Mouse (Mus musculus) limb, embryonic 15.5 days (tissue): ENCODE data around the gene Fbxl17. TPM values are rescaled to one million over a fixed set of nuclear protein-coding genes. Genes with fewer than 3 reads are reported as not detected.

Experiments
- ATAC-seq: fragments of 200-750 bp; cut with Nextera tagmentation; 2 replicates; pipeline ENCODE4 v1.8.0; 2017; ENCODE audit warnings: low read depth, moderate TSS enrichment; ENCODE audit not compliant: insufficient number of reproducible peaks, low FRiP score, low TSS enrichment
- H3K27ac ChIP-seq: fragments of 300-500 bp; sonication (generic); 2 replicates; pipeline ENCODE4 v1.5.1; 2015; ENCODE audit warnings: moderate library complexity, mild to moderate bottlenecking, inconsistent platforms
- H3K27me3 ChIP-seq: fragments of 300-500 bp; sonication (generic); 2 replicates; pipeline ENCODE4 v1.6.1; 2015; ENCODE audit warnings: inconsistent platforms
- H3K36me3 ChIP-seq: fragments of 300-500 bp; sonication (generic); 2 replicates; pipeline ENCODE4 v1.6.1; 2015; ENCODE audit warnings: inconsistent platforms
- H3K4me1 ChIP-seq: fragments of 300-500 bp; sonication (generic); 2 replicates; pipeline ENCODE4 v1.6.1; 2015; ENCODE audit warnings: inconsistent platforms
- H3K4me2 ChIP-seq: fragments of 300-500 bp; sonication (generic); 2 replicates; pipeline ENCODE4 v1.6.1; 2015; ENCODE audit warnings: mild to moderate bottlenecking, inconsistent platforms
- H3K4me3 ChIP-seq: fragments of 300-500 bp; sonication (generic); 2 replicates; pipeline ENCODE4 v1.5.1; 2015; ENCODE audit warnings: mild to moderate bottlenecking, inconsistent platforms
- H3K9ac ChIP-seq: fragments of 300-500 bp; sonication (generic); 2 replicates; pipeline ENCODE4 v1.6.1; 2015; ENCODE audit warnings: inconsistent platforms
- H3K9me3 ChIP-seq: fragments of 300-500 bp; sonication (generic); 2 replicates; pipeline ENCODE4 v1.6.1; 2016; ENCODE audit warnings: inconsistent platforms
- WGBS: fragments of 180-500 bp; shearing (Covaris S2); methylation state at CpG from one replicate; pipeline ENCODE4 v1.1.7; 2015; 5-methylcytosine and 5-hydroxymethylcytosine counted together
- polyA plus RNA-seq: library from polyadenylated mRNA; unstranded; fragments of >200 nt; fragmentation: Nextera tagmentation; extraction: Ambion mirVana; gene quantifications from 2 replicates; pipeline ENCODE4 v1.2.1, GENCODE M21; 2015

The Fbxl17 gene
- polyA plus RNA-seq, 1 experiment from 2014 or later, result 7.8 TPM

DNA sequence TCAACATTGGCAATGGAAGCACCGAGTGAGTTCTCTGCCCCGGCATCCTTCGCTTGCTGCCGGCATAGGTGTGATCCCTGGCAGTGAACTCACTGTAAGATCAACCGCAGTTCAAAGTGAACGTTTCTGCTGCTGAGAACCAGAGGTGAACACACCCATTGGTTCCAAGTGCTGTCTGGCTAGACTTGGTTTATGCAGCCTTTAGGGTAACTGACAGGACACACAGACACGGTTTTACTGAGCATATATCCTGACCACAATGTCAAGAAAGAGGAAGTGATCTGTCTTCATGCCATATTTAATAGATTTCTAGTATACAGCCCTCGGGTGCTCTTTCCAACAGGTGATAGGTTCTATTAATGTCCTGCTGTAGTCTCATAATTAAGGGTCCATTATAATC, 310.5 kb downstream of the Fbxl17 start:
- H3K36me3 ChIP-seq, result no peaks in the 10 kb centered on the region
- no peaks in the 10 kb centered on the region for H3K9me3 ChIP-seq
- ATAC-seq, result no peak
- no peaks in the 10 kb centered on the region for H3K27me3 ChIP-seq
- no peak overlapping the region for H3K4me2 ChIP-seq
- no peaks in the 10 kb centered on the region for H3K4me1 ChIP-seq
- H3K4me3 ChIP-seq, result no peak overlapping the region
- 74% methylated on average over 8 of the region's 8 CpGs for WGBS
- H3K27ac ChIP-seq, result no peak overlapping the region
- no peak overlapping the region for H3K9ac ChIP-seq

DNA sequence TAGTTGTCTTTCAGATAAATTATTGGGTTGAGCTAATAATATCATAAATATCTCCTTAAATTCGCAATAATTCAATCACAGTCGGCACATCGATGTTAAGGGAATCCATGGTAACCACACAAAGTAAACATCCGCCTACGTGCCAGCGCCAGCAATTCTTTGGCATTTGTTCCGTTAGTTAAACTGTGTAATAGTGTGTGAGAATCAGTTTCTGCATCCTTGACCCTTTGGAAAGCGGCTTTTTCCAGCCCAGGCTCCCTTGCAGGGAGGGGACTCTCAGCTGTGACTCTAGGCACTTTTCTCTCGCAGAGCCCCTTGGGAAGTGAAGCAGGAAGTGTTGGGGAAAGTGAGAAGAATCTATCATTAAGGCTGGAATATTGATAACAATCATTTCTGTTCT, 314.3 kb downstream of the Fbxl17 start:
- Histone ChIP-seq H3K9me3 (no peaks in the 10 kb centered on the region), H3K4me3 (no peak overlapping the region), H3K27me3 (no peaks in the 10 kb centered on the region), H3K36me3 (no peaks in the 10 kb centered on the region), H3K27ac (no peak overlapping the region), H3K4me2 (no peak overlapping the region), H3K4me1 (no peaks in the 10 kb centered on the region), H3K9ac (no peak overlapping the region)
- ATAC-seq, result no peak
- WGBS, result 60% methylated on average over 9 of the region's 9 CpGs

DNA sequence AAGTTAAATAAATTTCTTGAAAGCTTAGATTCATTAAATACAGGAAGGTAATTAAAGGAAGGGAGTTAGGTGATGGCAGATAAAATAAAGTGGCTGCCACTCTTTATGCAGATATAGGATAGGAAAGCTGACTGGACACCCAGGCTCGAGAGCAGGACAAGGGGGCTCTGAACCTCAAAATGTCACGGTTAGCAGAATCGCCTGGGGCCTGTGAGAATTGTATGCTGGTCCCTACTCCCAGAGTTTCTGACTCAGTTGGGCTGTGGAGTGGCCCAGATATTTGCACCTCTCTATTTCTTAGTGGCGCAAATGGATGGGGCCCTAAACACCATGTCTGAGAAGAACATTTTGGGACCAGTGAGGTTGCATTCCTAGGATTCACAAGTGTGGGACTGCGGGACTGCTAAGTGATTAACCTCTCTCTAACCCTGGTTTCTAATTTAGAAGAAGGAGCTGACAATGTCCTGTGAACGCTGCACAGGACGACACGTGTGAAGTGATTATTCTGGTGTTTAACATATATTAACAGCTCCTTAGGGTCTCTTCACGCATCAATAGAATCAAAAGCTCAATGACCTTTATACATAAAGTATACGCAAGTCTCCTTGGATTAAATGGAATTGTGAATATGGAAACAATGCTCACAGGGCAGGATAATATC, 314.8 kb downstream of the Fbxl17 start:
- Histone ChIP-seq H3K4me1 (no peaks in the 10 kb centered on the region), H3K9me3 (no peaks in the 10 kb centered on the region), H3K9ac (no peak overlapping the region), H3K4me3 (no peak overlapping the region), H3K27ac (no peak overlapping the region), H3K27me3 (no peaks in the 10 kb centered on the region), H3K4me2 (no peak overlapping the region), H3K36me3 (no peaks in the 10 kb centered on the region)
- ATAC-seq, result no peak
- WGBS, result 67% methylated on average over 10 of the region's 10 CpGs

DNA sequence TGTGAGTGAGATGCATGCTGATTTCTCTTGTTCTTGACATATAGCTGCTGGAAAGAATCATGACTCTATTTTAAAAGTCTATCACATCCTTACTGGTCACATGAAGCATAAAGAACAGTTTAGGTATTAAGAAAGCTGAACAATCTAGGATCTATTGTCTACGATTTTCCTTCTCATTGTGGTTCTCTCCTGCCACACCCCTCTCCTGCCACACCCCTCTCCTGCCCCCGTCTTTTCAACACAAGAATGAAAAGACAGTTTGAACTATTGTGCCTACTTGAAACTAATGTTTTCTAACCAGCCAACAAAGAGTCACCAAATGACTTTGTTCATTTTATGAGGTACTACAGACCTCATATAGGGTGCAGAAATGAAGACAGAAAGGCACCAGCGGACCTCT, 316.4 kb downstream of the Fbxl17 start:
- Histone ChIP-seq H3K36me3 (no peaks in the 10 kb centered on the region), H3K4me1 (no peaks in the 10 kb centered on the region), H3K9ac (no peak overlapping the region), H3K27ac (no peak overlapping the region), H3K4me3 (no peak overlapping the region), H3K9me3 (no peaks in the 10 kb centered on the region), H3K4me2 (no peak overlapping the region), H3K27me3 (no peaks in the 10 kb centered on the region)
- 76% methylated on average over 3 of the region's 3 CpGs for WGBS
- no peak for ATAC-seq

DNA sequence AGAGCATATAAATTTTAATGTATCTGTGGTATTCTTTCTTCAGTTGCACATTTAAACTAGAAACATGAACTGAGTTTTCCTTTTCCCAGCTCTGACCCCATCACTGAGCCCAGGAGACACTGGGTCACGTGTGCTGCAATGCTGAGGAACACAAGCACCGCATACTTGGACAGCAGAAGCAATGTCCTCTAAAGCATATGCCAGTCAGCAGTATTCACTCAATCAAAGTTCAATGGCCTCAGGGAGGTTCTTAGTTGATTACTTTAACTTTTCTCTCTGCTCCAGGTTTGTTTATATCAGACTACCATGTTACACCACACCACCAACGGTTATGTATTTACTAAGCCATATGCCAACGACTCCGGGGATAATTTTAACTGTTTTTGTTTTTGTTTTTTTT, 318.2 kb downstream of the Fbxl17 start:
- no peaks in the 10 kb centered on the region for H3K9me3 ChIP-seq
- H3K36me3 ChIP-seq, result no peaks in the 10 kb centered on the region
- no peak for ATAC-seq
- H3K27me3 ChIP-seq, result no peaks in the 10 kb centered on the region
- 82% methylated on average over 5 of the region's 5 CpGs for WGBS
- H3K4me3 ChIP-seq, result no peak overlapping the region
- no peak overlapping the region for H3K27ac ChIP-seq
- H3K9ac ChIP-seq, result no peak overlapping the region
- H3K4me1 ChIP-seq, result no peaks in the 10 kb centered on the region
- H3K4me2 ChIP-seq, result no peak overlapping the region

DNA sequence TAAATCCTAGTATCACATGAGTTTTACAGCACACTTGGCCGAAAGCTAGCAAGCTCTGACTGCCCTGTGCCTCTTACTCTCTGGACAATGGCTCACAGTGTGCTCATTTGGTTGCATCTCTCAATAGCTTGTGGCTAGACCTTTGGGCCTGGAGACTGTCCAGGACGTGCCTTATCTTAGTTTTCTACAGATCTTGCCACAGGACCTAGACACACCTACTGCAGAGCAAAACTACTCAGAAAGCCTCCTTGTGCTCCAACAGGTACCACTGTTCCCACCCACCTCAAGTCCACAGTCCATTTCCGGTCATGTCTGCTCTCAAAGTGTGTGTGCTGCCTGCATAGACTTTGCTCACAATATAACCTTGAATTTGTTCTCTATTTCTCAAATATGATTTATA, 319.8 kb downstream of the Fbxl17 start:
- H3K9me3 ChIP-seq, result no peaks in the 10 kb centered on the region
- no peak overlapping the region for H3K9ac ChIP-seq
- no peak overlapping the region for H3K4me2 ChIP-seq
- 86% methylated on average over 3 of the region's 3 CpGs for WGBS
- H3K27me3 ChIP-seq, result no peaks in the 10 kb centered on the region
- no peaks in the 10 kb centered on the region for H3K36me3 ChIP-seq
- H3K4me1 ChIP-seq, result no peaks in the 10 kb centered on the region; the same call in 1 of the 2 replicates
- no peak for ATAC-seq
- no peak overlapping the region for H3K4me3 ChIP-seq
- H3K27ac ChIP-seq, result no peak overlapping the region

DNA sequence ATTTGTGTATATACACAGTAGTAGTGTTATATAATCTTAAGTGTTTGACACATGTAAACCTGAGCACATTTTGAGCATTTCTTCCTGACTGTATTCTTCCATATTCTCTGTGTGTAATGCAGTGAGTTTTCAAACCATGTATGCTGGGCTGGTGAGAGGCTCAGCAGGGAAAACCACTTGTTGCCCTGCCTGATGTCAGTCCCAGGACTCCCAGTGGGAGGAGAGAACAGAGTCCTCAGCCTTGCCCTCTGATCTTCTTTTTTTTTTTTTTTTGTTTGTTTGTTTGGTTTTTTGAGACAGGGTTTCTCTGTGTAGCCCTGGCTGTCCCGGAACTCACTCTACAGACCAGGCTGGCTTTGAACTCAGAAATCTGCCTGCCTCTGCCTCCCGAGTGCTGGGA, 321.5 kb downstream of the Fbxl17 start:
- H3K4me2 ChIP-seq, result no peak overlapping the region
- peaks cover 3% of the 10 kb centered on the region; the same call in 1 of the 2 replicates for H3K4me1 ChIP-seq
- no peaks in the 10 kb centered on the region for H3K27me3 ChIP-seq
- no peak overlapping the region for H3K27ac ChIP-seq
- no peaks in the 10 kb centered on the region for H3K36me3 ChIP-seq
- ATAC-seq, result no peak
- WGBS, result 89% methylated on average over 2 of the region's 2 CpGs
- no peak overlapping the region for H3K9ac ChIP-seq
- no peaks in the 10 kb centered on the region for H3K9me3 ChIP-seq
- H3K4me3 ChIP-seq, result no peak overlapping the region

DNA sequence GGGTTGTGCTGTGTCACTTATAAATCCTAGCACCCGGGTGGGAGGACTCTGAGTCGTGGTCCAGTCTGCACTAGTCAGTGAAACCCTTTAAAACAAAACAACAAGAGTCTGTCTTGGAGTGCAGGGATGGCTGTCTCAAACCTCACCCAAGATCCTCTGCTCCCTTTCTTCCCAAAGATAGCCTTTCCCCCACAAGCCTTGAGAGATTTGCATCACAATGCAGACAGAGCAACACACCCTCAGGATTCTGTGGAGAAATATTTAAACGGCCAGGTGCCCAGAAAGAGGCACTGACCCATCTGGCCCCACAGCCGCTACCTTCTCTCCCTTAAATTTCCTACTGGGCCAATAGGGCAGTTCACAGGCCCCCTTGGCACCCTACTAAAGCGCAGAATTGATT, 323.4 kb downstream of the Fbxl17 start:
- Histone ChIP-seq H3K27ac (no peak overlapping the region), H3K4me3 (no peak overlapping the region), H3K36me3 (no peaks in the 10 kb centered on the region), H3K4me1 (peaks cover 3% of the 10 kb centered on the region; the same call in 1 of the 2 replicates), H3K4me2 (no peak overlapping the region), H3K9ac (no peak overlapping the region), H3K27me3 (no peaks in the 10 kb centered on the region), H3K9me3 (no peaks in the 10 kb centered on the region)
- 59% methylated on average over 5 of the region's 5 CpGs for WGBS
- ATAC-seq, result no peak

DNA sequence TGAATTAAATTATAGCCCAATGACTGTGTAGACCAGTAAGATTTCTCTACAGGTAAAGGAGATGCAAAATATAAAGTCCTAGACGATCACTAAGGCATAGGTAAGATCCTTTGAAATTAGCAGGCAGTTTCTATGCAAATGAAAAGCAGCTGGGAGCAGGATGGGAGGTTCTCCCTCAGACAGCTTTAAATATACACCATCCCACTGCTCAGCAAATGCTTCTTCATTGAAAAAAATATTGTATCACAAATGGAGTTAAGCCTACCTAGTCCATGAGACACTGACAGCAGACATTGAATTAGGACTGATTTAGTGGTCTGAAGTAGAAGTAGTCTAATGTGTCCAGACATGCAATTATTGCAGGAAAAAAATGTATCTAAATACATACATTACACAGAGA, 327.1 kb downstream of the Fbxl17 start:
- ATAC-seq, result no peak
- Histone ChIP-seq H3K9ac (no peak overlapping the region), H3K4me2 (no peak overlapping the region), H3K4me3 (no peak overlapping the region), H3K9me3 (no peaks in the 10 kb centered on the region), H3K36me3 (no peaks in the 10 kb centered on the region), H3K27me3 (no peaks in the 10 kb centered on the region), H3K27ac (no peak overlapping the region), H3K4me1 (peaks cover 3% of the 10 kb centered on the region; the same call in 1 of the 2 replicates)
- 24% methylated on average over 1 of the region's 1 CpGs for WGBS

DNA sequence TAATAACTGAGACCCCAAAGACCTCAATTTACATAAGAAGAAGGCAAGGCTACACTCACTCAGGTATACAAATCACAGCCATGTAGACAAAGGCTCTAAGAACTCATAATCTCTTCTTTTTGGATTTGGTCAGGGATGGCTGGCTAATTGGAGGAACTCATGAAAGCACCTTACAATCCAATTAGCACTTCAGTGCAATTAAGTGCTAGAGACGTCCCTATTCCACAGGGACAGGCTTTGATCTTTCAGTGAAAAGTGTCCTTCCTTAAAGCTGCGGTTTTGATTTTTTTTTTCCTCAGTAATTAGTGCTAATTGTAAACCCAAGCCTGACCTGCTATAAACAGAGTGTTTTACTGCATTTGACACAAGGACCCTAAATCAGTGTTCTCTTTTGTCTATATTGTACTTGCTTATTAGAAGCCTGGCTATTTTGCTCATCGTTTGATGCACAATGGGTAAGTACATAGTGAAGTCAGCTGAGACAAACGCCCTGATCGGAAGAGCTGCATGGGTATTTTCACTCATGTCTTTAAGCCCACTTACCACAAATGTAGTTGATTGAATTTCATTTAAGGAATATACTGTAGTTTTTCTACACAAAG, 327.8 kb downstream of the Fbxl17 start:
- no peak overlapping the region for H3K9ac ChIP-seq
- H3K27ac ChIP-seq, result no peak overlapping the region
- no peaks in the 10 kb centered on the region for H3K27me3 ChIP-seq
- 36% methylated on average over 5 of the region's 5 CpGs for WGBS
- H3K9me3 ChIP-seq, result no peaks in the 10 kb centered on the region
- H3K4me1 ChIP-seq, result peaks cover 3% of the 10 kb centered on the region; the same call in 1 of the 2 replicates
- no peaks in the 10 kb centered on the region for H3K36me3 ChIP-seq
- no peak overlapping the region for H3K4me3 ChIP-seq
- no peak overlapping the region for H3K4me2 ChIP-seq
- no peak for ATAC-seq

DNA sequence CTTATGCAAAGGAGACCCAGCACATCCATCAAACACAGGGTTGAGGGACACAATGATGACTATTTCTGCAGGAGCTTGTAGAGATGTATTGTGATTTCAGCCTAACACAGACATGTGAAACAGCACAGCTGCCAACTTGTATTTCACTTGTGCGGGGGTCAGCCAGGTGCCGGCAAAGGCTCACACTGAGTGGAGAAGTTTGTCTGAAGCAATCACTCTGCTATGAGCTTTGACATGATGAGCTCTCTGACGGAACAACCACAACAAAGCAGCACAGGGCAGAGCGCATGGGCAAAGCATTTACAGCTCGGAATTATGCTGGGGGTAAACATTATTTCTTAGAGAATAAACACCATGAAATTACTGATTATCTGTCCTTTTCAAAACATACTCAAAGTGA, 328.6 kb downstream of the Fbxl17 start:
- WGBS, result 44% methylated on average over 5 of the region's 5 CpGs
- H3K9me3 ChIP-seq, result no peaks in the 10 kb centered on the region
- no peaks in the 10 kb centered on the region for H3K36me3 ChIP-seq
- no peaks in the 10 kb centered on the region for H3K27me3 ChIP-seq
- H3K9ac ChIP-seq, result no peak overlapping the region
- H3K4me2 ChIP-seq, result no peak overlapping the region
- peaks cover 3% of the 10 kb centered on the region; the same call in 1 of the 2 replicates for H3K4me1 ChIP-seq
- H3K4me3 ChIP-seq, result no peak overlapping the region
- no peak overlapping the region for H3K27ac ChIP-seq
- no peak for ATAC-seq

DNA sequence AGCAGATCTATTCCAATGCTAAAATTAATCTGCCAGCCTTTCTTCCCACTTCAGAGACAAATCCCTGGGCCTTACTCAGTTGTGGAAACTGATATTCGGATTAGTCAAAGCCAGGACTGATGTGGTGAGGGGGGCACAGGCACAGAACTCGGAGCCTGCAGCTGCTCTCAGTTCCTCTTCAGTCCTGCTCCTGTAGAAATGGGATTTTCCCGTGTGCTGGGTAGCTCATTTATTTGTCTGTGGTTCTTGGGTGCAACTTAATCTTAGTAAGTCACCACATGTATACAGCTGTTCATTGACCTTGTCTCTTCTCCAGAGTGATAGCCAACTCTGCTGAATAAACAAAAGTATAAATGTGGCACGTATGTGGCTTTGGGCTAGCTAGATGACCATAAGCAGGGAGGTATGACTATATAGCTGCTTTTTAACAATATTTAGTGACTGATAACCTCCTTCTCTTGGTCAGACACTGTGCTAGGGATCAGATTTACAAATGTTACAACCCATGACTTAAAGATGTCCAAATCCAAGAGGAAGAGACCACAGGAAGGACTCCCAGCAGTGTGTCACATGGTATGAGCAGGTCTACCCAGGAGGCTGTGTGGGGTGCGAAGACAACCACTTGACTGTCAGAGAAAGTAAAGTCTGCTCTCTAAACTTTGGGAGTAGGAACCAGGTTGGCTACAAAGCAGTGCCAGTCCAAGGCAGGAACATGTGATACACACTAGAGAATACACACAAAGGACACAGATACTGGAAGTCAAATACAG, 331.6 kb downstream of the Fbxl17 start:
- H3K9ac ChIP-seq, result no peak overlapping the region
- H3K36me3 ChIP-seq, result no peaks in the 10 kb centered on the region
- WGBS, result 73% methylated on average over 5 of the region's 5 CpGs
- H3K27ac ChIP-seq, result no peak overlapping the region
- no peaks in the 10 kb centered on the region for H3K27me3 ChIP-seq
- H3K4me3 ChIP-seq, result no peak overlapping the region
- H3K9me3 ChIP-seq, result no peaks in the 10 kb centered on the region
- H3K4me1 ChIP-seq, result no peaks in the 10 kb centered on the region
- H3K4me2 ChIP-seq, result no peak overlapping the region
- ATAC-seq, result no peak
